Mouse (Mus musculus) C2C12 (cell line): ENCODE data around the gene Hadh. TPM values are rescaled to one million over a fixed set of nuclear protein-coding genes. Genes with fewer than 3 reads are reported as not detected.

ENCODE experiments used
- H3K27me3 ChIP-seq: one replicate; pipeline ENCODE4 v1.6.1; 2011; ENCODE audit not compliant: control insufficient read depth, insufficient read depth, insufficient read length
- H3K36me3 ChIP-seq: one replicate; pipeline ENCODE4 v1.6.1; 2011; ENCODE audit not compliant: control insufficient read depth, insufficient read depth
- H3K4me3 ChIP-seq: one replicate; pipeline ENCODE4 v1.5.1; 2011; ENCODE audit warnings: mild to moderate bottlenecking, control low read depth; ENCODE audit not compliant: poor library complexity, insufficient read depth, severe bottlenecking
- H3K79me2 ChIP-seq: one replicate; pipeline ENCODE4 v1.6.1; 2011; ENCODE audit not compliant: control insufficient read depth, insufficient read depth
- H3K79me3 ChIP-seq: one replicate; pipeline ENCODE4 v1.6.1; 2011; ENCODE audit warnings: low read depth, control low read depth
- H3ac ChIP-seq: one replicate; pipeline ENCODE3; 2011; ENCODE audit warnings: low read depth; ENCODE audit not compliant: control insufficient read depth, insufficient read length
- CEBPB ChIP-seq: IDR thresholded peaks from one replicate; pipeline ENCODE4 v1.6.1; 2011; ENCODE audit warnings: low read depth, mild to moderate bottlenecking, control low read depth, moderate library complexity
- CTCF ChIP-seq: IDR thresholded peaks from one replicate; pipeline ENCODE4 v1.5.1; 2011; ENCODE audit not compliant: control insufficient read depth, insufficient read depth, insufficient read length
- FOSL1 ChIP-seq: IDR thresholded peaks from one replicate; pipeline ENCODE4 v1.8.0; 2011; ENCODE audit warnings: mild to moderate bottlenecking, low read length; ENCODE audit not compliant: poor library complexity, insufficient read depth, severe bottlenecking
- MAX ChIP-seq: IDR thresholded peaks from one replicate; pipeline ENCODE4 v1.6.1; 2011; ENCODE audit warnings: mild to moderate bottlenecking, control low read depth
- MYOD1 ChIP-seq: IDR thresholded peaks from one replicate; pipeline ENCODE4 v1.6.1; 2011; ENCODE audit warnings: low read depth; ENCODE audit not compliant: control insufficient read depth, insufficient read length
- MYOG ChIP-seq: IDR thresholded peaks from one replicate; pipeline ENCODE4 v1.6.1; 2011; ENCODE audit not compliant: control insufficient read depth, insufficient read length; ENCODE audit errors: extremely low read depth
- USF1 ChIP-seq: IDR thresholded peaks from one replicate; pipeline ENCODE4 v1.6.1; 2011; ENCODE audit warnings: low read depth, mild to moderate bottlenecking, control low read depth, moderate library complexity
- polyA plus RNA-seq: library from polyadenylated mRNA; unstranded; fragments of >200 nt; fragmentation: generic; extraction: Trizol; gene quantifications from one replicate; pipeline ENCODE4 v1.2.1, GENCODE M21; 2012; ENCODE audit warnings: missing spikeins

Gene Hadh
- polyA plus RNA-seq, 1 experiment, result 65.3 TPM

- H3K4me3 ChIP-seq, result no peak overlapping the region
- H3K27me3 ChIP-seq, result no peaks in the 10 kb centered on the region
- TF ChIP-seq MYOG (no peak), USF1 (no peak), CEBPB (no peak), MYOD1 (no peak), CTCF (no peak), MAX (no peak), FOSL1 (no peak)
- H3ac ChIP-seq, result no peak overlapping the region
- no peaks in the 10 kb centered on the region for H3K36me3 ChIP-seq
- no peaks in the 10 kb centered on the region for H3K79me2 ChIP-seq
- no peaks in the 10 kb centered on the region for H3K79me3 ChIP-seq
Measured at GRCm38 (mm10) chr3:131228083-131228482, 43.8 kb downstream of the Hadh start.

- Histone ChIP-seq H3K4me3 (no peak overlapping the region), H3K36me3 (no peaks in the 10 kb centered on the region), H3K79me3 (no peaks in the 10 kb centered on the region), H3K79me2 (no peaks in the 10 kb centered on the region), H3K27me3 (no peaks in the 10 kb centered on the region), H3ac (no peak overlapping the region)
- TF ChIP-seq MYOD1 (no peak), USF1 (no peak), MYOG (no peak), MAX (no peak), FOSL1 (no peak), CEBPB (no peak), CTCF (no peak)
Measured at GRCm38 (mm10) chr3:131218636-131219390, 53.1 kb downstream of the Hadh start.

GRCm38 (mm10) chr3:131214841-131215240 lies 57.1 kb downstream of the Hadh start:
- no peaks in the 10 kb centered on the region for H3K36me3 ChIP-seq
- no peaks in the 10 kb centered on the region for H3K79me3 ChIP-seq
- no peaks in the 10 kb centered on the region for H3K27me3 ChIP-seq
- H3K4me3 ChIP-seq, result no peak overlapping the region
- no peak for TF ChIP-seq FOSL1
- peak; percentile 81 for TF ChIP-seq CTCF
- no peaks in the 10 kb centered on the region for H3K79me2 ChIP-seq
- H3ac ChIP-seq, result no peak overlapping the region

GRCm38 (mm10) chr3:131214060-131214658 lies 57.7 kb downstream of the Hadh start:
- Histone ChIP-seq H3K4me3 (no peak overlapping the region), H3K79me2 (no peaks in the 10 kb centered on the region), H3K27me3 (no peaks in the 10 kb centered on the region), H3K79me3 (no peaks in the 10 kb centered on the region), H3ac (no peak overlapping the region), H3K36me3 (no peaks in the 10 kb centered on the region)
- TF ChIP-seq MYOG, result no peak
- no peak for TF ChIP-seq MAX
- TF ChIP-seq USF1, result no peak
- no peak for TF ChIP-seq MYOD1
- no peak for TF ChIP-seq CEBPB
- TF ChIP-seq CTCF, result no peak
- TF ChIP-seq FOSL1, result no peak

- Histone ChIP-seq H3K36me3 (no peaks in the 10 kb centered on the region), H3K79me2 (no peaks in the 10 kb centered on the region), H3ac (no peak overlapping the region), H3K27me3 (no peaks in the 10 kb centered on the region), H3K79me3 (no peaks in the 10 kb centered on the region), H3K4me3 (no peak overlapping the region)
- no peak for TF ChIP-seq FOSL1
- TF ChIP-seq MYOD1, result no peak
- no peak for TF ChIP-seq MAX
- no peak for TF ChIP-seq USF1
- TF ChIP-seq CTCF, result no peak
- no peak for TF ChIP-seq MYOG
- no peak for TF ChIP-seq CEBPB
Measured at GRCm38 (mm10) chr3:131212200-131212599, 59.7 kb downstream of the Hadh start.
